Mouse (Mus musculus) embryo, embryonic 10 days (tissue): ENCODE measurements around the gene Mfsd6.
A peak's percentile ranks its signal among the peaks of the same experiment; 100 is the strongest.

Experiments
- DNase-seq: peaks from one replicate; pipeline ENCODE4 v3.0.0-alpha.2; 2015; ENCODE audit warnings: low spot score

Mfsd6 gene

DNA sequence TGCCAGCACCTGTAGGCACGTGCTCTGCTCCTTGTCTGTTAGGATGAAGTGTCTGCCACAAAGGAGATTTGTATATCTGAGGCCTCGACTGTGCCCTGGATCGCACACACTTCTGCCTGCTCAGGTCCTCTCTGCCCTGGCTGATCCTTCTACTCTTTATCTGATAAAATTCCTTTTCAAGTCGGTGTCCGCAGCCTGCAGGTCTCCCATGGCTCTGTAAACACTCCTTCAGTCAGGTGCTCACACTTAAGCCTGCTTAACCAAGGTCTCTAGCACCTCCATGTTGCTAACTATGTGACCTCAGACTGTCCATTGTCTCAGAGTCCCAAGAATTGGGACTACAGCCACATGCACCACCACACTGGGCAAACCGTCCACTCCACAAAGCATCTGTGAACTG lies 87.0 kb downstream of the Mfsd6 start:
- no peak for DNase-seq

DNA sequence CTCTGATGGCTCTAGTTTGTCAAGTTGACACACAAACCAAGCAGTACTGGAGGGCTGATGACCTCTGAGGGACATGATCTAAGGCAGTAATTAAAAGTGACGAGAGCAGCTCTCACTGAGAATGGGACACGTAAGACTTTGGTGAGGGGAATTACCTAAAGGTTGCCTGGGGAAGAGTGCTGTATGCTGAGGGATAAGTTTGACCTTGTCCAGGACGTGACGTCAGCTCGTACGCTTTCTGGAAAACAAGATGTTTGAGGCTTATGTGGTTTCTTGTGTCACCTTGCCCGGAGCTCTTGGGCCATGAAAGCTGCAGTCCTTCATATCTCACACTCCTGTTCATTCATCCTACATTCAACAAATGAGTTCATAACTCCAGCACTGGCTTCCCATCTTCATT lies 88.2 kb downstream of the Mfsd6 start:
- DNase-seq: no peak

DNA sequence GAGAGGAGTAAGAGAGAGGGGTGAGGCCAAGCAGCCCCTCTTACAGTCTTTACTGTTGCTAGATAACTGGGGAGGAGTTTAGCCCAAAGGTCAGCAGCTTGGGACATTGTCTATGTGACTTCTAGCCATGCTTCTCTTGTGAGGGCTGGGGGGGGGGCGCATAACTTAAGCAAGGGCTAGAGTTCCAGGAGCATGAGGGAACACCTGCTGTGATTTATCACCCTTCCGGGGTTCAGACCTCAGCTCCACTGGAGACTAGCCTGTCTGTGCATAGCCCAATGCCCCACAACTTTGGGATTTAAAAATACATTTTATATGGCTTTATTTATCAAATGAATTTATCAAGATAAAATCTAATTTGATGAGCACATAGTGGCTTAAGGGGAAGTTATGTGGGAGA lies 89.2 kb downstream of the Mfsd6 start:
- no peak for DNase-seq

DNA sequence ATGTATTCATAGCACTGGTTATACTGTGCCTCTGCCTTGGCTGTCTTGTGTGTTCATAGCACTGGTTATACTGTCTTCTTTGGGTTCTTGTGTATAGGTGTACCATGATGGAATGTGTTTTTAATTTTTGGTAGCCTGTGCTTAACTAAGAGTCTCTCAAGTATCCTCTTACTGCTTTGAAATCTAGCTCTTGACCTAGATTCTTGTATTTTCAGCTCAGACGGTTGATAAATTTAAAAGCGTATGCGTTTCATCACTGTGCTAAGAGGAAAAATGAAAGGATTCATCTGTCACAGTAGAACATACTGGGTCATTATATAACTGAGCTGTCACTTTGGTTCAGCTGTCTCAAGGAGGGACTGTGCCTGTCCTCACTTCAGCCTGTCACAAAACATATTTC lies 91.3 kb downstream of the Mfsd6 start:
- no peak for DNase-seq

DNA sequence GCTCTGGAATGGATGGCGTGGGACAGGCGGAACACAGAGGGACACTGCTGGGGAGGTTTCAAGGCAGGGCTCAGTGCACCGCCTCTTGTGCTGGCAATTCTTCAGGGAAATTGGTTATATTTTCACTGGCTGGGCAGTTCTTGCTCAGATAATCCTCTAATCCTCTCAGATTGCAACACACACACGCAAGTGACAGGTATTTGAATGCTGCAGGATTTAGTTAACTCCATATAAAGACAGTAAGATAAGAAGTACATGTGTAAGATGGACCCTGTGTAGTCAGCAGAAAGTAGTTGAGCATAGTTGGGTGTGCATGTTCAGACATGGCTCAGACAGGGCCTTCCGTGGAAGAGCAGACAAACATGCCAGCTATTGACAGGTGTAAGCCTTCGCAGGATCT lies 93.0 kb downstream of the Mfsd6 start:
- no peak for DNase-seq

DNA sequence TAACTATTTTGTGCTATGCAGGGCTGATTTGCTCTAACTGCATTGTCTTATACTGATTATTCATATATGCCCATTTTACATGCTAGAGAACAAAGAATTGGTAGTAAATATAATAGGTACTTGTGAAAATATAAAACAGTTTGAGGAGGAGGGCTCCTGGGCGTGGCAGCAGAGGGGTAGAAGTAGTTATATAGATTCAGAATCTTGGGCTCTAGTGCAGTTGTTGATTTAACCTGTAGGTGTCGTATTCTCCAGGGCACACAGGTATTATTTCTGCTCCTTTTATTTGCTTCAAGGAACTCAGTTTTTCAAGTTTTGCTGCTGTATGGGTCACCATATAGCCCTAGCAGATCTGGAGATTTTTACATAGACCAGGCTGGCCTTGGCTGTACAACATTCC lies 95.7 kb downstream of the Mfsd6 start:
- no peak for DNase-seq

DNA sequence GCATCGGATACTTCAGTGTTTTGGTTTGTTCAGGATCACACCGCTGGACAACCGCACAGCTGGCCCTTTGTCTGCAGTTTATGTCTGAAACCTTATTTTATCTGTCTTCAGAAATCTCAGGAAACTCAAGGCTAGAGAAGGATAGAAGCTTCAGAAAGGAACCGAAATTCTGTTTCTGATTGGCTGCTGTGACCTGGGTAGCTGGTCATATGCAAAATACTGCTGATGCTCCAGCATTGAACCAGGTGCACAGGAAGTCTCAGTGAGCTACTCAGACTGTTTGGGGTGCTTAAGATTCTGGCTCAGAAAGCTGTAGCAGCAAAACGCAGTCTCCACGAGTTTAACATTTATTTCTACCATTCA lies 96.3 kb downstream of the Mfsd6 start:
- peak; percentile 49 for DNase-seq

DNA sequence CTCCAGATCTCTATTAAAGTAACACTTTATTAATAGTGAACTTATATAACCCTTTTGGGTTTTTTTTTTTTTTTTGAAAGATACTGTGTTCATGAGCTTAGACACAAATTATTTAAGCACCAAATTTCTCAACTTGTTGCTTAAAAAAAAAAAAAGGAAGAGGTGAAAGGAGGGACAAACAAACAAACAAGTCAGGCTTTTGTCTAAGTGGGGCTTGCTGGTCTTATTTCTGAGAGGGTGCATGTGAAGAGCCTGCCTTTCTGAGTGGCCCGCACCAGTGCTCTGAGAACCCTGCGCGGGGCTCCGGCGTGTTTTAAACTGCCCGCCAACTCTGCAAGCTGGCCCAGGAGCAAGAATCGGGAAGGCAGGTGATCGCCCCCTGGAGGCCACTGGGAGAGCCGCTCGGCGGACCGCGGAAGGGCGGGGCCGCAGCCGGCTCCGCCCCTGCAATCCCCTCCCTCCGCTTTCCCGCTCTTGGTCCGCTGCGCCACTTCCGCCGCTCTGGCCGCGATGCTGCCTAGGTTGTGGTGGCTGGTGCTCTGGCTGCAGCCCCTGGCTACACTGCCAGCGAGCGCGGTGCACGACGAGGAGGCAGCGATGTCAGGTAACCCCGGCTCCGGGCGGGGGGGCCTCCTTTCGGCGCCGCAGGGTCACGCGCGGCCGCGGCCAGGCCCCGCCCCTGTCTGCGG lies 96.9 kb downstream of the Mfsd6 start, which contains the start of gene Nemp2:
Gene Nemp2, plus strand, starts transcription at position 456 of the 689 bp plus-strand sequence.
- DNase-seq: peak; percentile 89

DNA sequence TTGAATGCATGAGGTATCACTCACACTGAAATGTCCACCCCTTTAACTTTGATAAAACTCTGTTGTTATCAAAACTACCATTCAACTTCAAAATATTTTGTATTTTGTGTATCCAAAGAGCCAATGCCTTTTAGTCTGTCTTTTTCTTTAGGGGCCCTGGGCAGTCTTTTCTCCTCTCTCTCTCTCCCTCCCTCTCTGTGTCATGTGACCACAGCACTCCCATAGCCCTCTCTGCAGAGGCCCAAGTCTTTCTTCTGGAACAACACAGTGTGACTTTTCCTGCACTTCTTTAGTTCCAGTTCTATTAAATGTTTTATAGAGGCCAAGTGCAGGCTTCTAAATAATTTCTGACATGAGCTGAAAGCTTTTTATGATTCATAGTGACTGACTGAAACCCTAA lies 106.8 kb downstream of the Mfsd6 start:
- DNase-seq: no peak

DNA sequence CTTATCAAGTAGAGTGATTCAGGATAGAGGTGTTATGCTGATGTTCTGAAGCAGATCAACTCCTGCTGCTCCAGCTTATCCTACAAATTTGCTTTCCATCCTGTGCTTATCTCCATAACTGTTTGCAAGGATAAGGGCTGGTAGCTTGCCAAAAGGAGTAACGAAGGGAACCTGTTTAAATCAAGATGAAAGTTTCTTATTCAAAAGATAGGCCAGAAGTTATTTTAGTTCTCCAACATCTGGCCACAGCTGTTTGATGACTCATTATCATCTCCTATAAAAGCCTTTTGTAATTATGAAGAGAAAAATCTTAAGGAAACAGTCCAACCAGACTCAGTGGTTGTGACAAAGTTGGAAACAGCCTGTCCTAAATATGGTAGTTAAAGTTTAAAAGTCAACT lies 109.0 kb downstream of the Mfsd6 start:
- no peak for DNase-seq

DNA sequence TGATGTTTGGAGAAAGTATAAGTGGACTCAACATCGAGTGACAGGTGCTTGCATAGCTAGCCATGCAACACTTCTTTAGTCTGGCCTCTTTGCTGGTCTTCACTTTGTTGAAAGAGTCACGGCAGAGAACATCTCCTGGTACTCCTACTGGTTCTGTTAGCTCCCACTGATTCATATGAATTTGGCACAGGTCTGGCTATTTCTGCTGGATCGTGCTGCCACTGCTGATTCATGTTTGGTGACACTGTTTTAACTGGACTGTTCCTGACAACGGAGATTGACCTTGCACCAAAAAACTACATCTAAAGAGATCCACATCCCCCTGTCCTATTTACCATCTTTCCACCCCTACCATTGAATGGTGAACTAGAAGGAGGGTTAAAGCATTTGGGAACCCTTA lies 118.8 kb downstream of the Mfsd6 start:
- DNase-seq: no peak

DNA sequence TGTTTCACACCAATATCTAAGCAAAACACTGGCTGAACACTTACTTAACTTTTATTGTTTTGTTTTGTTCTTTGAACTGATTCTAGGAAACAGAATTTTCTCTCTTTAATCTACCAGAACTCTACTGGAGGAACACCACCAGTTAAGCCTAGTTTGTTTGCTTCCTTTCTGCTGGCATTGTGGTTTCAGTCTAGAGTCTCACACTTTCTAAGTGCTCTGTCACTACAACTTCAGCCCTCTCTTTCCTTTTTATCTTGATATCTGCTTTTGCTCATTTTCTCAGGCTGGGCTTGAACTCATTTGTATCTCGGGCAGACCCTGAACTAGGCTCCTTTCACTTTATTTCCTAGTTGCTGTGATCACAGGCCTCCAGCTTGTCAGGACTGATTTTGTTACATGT lies 119.6 kb downstream of the Mfsd6 start:
- DNase-seq: no peak
